Mouse (Mus musculus): ENCODE data around the gene Pear1.

GRCm38 (mm10) chr3:87794922-87795325 is 29.2 kb downstream of the Pear1 start, which contains the start of gene Ntrk1:
- TF ChIP-seq CTCF (IDR thresholded peaks at IDR 0.05) (no peak), EP300 (IDR thresholded peaks at IDR 0.05) (no peak)

All from lung, postnatal 0 days (tissue).